Mouse (Mus musculus): ENCODE measurements around the gene Hecw2. TPM values are rescaled to one million over a fixed set of nuclear protein-coding genes. Genes with fewer than 3 reads are reported as not detected.

Hecw2 gene
- polyA plus RNA-seq, 1 experiment, result 0.76 TPM

DNA sequence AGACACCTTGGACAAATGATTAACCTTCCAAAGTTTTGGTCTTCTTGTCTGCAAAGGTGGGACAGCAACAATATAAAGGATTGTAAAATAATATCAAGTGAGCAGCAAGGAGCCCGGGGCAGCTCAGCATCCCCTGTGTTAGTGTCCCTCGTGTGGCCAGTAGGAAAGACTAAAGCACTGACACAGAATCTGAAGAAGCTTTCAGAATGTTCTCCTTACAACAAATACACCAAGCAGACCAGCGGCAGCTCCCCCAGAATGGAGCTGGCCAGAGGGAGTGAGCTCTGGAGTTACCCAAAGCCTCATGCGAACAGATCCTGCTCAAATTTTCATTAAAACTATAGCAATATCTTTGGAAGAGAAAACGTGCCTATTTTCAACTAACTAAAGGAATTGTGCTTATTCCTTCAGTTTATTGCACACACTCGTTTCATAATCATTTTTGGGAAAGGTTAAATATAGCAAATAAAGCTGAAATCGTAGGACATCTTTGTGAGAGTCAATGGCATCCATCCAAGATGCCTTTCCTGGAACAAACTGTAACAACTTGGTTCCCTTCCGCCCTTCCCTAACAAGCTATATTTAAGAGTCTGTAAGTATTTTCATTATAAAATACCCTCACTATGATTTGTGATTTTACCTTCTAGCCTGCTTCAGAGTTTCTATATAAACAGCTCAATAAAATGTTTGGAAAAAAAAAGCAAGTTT is 208.6 kb downstream of the Hecw2 start:
- no peak for DNase-seq (ENCODE audit: low spot score)

DNA sequence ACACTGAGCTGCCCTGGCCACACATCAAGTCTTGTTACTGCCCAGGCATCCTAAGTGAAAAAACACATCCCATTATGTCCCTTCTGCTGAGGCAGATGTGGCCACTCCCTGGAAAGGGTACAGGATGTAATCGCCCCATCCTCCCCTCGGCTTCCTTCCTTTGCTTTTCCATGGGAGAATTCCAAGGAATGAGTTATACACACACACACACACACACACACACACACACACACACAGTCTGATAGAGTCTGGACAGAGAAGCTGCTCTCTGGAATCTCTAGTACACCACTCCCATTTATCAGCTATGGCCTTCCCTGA is 216.5 kb downstream of the Hecw2 start:
- no peak for DNase-seq (ENCODE audit: low spot score)

DNA sequence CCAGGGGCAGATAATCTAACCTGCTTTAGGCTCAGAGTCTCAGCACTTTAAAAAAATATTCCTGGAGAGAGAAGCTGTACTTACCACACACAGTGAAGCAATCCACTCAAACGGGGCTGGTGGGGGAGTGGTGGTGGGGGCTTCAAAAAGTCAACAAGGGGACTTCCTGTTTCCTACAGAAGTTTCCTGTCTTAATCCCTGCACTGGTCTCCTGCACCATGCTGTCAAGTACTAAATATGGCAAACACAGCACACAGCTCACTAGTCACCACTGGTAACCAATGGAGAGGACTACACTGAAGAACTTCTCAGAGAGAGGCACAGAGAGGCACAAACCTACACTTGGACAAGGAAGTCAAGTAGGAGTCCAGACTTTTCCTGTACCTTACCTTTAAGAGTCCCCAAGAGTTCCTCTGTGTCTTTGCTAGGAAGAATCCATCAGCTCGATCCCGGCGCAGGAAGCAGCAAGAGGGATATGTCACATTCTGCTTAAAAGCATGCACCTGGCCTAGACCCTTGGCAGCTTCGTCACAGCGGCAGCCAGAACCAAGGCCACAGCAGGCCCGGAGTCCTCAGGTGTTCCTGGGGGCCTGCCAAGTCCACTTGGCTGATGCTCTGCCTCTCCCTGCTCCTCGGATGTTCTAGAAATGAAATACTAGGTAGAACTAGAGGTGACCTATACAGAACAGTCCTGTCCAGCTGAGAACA is 217.0 kb downstream of the Hecw2 start:
- DNase-seq (ENCODE audit: low spot score), result no peak

DNA sequence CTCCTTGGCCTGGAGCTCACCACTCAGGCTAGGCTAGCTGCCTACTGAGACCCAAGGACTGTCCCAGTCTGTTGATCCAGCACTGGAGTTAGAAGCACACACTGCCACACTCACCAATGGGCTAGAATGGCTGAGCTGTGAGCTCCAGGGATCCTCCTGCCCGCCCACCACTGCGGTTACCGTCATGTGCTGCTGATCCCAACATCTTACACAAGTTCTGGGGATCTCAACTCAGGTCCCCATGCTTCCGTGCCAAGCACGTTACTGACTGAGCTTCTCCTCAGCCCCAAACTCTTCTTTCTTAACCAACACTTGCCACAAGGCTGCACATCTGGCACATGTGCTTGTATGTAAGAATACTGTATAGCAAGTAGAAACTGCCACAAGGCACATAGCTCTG is 218.2 kb downstream of the Hecw2 start:
- DNase-seq (ENCODE audit: low spot score), result no peak

DNA sequence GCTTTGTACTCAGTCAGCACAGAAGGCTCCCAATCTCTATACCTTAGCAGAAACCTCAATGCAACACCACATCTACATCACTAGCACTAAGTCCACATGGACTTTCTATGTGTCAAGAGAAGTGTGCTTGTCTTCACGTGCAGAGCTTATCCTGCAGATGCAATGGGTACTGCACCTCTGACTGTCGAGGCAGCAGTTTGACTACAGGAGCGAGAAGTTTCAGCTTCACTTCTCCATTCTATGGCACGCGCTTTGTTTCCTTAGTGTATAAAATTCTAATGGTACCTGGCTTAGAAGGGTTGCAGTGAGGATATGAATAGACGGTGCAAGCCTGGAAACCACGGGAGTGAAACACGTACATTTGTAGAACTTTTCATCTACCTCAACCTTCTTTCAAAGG is 218.9 kb downstream of the Hecw2 start:
- no peak for DNase-seq (ENCODE audit: low spot score)

DNA sequence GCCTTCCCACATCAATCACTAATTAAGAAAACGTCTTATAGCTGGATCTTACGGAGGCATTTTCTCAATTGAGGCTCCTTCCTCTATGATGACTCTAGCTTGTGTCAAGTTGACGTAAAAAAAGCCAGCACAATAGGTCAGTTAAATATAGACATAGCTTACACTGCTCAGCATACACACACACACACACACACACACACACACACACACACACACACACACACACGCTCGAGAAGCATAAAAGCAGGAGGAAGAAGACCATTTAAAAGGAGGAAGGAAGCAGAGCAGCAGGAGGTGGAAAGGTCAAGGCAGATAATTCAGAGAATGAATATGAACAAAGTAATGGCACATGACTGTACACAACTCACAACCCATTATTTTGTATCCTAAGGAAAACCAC is 220.0 kb downstream of the Hecw2 start:
- no peak for DNase-seq (ENCODE audit: low spot score)

DNA sequence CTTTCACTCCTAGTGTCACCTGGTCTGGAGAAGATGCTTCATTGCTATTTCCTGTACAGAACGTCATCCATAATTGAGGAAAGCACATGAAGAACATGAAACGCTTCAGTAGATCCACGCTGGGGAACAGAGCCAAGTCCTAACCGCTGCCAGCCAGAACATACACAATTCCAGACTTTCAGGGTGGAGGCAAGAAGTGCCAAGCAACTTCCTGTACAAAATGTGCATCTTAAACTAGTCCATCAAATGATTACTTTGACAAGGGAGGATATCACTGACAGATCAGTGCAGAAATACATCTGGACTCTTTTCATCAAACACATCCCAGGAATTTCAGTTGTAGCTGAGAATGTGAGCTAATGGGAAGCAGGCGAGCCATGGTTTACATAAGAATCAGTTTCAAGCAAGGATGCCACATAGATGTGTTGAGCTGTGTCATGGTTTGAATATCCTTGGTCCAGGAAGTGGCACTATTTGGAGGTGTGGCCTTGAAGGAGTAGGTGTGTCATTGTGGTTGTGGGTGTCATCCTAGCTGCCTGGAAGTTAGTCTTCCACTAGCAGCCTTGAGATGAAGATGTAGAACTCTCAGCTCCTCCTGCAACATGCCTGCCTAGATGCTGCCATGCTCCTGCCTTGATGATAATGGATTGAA is 224.5 kb downstream of the Hecw2 start:
- DNase-seq (ENCODE audit: low spot score), result no peak

DNA sequence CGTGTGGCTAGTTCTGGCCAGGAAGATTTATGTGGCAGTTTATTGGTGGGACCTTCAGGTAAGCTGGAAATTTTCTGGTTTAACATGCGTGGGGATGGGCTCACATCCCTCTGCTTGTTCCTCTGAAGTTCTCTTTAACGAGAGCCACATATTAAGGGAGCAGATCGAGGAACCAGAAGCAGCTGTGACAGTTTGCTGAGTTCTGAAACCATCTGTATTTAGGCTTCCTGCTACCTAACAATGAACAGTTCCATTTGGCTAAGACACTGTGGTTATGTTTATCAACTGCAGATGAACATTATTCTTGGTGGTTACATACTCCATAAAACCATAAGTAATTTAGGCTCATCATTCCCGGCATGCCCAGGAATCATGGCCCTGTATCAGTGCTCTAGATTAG is 242.6 kb downstream of the Hecw2 start:
- no peak for DNase-seq (ENCODE audit: low spot score)

DNA sequence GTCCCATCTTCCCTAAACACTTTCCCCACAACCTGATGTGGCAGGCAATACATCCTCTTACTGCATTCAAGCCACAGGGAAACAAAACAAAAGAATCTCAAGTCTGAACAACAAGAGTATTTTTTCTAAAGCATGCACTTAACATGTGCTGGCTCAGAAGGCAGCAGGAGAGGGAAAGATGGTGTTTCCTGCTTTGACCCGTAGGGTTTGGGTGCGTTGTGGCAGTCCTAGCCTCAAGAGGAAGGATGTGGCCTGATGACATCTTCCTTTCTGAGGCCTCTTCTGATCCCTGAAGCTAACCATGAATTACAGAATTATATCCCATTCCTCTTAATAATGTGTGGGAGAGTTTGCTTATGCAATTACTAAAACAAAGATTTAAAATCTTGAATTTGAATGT is 249.2 kb downstream of the Hecw2 start:
- no peak for DNase-seq (ENCODE audit: low spot score)

DNA sequence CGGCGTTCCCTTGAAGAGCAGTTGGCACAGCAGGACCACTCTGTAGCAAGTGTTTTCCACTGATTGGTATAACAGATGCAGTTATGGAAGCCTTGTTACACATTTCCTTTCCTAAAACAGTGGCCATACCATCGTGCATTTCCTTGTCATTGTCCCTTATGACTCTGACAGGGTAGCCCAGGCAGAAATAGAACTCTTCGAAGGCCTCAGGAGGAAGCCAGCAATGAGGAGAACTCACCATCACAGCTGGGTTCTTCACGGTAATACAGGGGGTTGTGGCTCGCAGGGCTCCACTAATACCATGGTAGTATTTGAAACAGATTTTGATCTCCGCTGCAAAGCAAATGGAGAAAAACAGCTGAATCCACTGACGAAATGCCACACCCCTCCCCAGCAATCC is 252.5 kb downstream of the Hecw2 start:
- no peak for DNase-seq (ENCODE audit: low spot score)

DNA sequence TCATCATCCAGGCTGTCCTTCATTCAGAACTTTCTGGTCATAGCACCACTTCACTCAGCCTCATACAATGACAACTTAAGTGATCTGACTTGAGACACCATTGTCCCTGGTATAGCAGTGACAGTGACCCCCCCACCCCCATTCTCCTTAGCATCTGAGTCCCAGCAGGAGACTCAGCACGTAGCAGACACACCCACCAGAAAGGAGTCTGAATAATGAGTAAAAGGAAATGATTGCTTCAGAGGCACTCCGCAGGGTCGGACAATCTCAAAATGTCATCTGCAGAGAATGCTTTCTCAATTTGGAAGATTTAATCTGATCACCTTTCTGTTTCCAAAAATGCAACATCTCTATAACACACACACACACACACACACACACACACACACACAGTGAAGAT is 253.4 kb downstream of the Hecw2 start:
- no peak for DNase-seq (ENCODE audit: low spot score)

DNA sequence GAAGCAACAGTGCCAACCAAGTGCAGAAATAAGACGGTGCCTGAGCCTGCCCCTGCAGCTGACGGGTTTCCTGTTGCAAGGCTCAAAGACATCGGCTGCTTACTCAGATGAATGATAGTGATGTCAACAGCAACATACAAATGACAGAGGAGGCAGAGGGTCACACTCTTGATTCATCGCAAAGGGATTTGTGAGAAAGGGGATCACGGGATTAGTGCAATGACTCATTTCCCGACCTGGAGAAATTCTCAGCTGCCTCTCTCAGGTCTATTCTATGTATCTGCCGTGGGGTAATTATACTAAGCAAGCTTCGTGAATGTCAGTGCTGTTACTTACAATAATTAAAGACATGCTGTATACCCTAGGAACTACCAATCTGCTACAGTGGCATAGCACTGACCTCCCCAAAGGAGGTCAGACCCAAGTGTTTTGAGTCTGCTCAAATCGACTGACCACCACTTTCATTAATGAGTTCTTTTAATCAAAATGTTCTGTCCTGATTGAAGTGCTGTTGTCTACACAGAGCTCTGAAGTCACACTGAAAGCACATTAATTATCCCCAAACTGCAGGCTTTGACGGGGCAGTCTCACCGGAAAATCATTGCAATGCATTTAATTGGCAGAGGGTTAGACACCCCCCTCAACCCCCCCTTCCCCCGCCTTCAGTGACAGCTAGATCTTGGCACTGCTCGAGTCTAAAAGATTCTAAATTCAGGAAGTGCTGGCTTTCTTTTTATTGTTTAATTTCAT is 254.5 kb downstream of the Hecw2 start:
- DNase-seq (ENCODE audit: low spot score), result no peak

DNA sequence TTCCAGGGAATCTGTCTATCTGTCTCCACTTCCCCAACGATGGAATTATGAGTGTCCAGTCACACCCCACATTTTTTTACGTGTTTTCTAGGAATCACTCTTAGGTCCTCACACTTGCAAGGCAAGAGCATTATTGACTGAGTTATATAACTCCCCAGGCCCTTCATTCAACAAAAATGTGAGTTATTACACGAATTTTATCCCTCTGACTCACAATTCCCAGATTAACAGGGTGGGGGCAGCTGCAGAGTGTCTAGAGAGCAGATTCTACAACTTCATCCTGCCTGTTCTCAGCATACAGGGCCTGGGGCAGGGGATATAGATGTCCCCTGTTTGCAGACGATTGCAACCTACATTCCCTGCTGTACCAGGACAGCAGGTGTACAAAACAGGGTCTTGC is 255.7 kb downstream of the Hecw2 start:
- DNase-seq (ENCODE audit: low spot score), result no peak

DNA sequence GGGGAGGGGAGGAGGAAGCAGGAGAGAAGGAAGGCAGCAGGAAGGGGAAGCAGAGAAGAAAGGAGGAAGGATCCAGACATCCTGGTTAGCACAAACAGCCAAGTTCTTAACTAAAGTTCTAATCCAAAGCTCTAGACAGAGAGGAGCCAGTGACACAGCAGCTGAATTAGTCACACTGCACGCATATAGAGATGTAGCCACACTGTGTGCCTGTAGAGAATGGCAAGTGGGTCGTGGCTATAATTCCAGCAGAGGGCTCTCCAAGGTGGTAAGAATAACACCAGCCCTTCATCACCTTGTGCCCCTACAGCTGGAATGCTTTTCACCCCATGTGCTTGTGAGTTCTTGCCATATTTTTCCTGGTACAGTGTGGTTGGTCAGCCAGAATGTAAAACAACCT is 261.7 kb downstream of the Hecw2 start:
- DNase-seq (ENCODE audit: low spot score), result no peak

DNA sequence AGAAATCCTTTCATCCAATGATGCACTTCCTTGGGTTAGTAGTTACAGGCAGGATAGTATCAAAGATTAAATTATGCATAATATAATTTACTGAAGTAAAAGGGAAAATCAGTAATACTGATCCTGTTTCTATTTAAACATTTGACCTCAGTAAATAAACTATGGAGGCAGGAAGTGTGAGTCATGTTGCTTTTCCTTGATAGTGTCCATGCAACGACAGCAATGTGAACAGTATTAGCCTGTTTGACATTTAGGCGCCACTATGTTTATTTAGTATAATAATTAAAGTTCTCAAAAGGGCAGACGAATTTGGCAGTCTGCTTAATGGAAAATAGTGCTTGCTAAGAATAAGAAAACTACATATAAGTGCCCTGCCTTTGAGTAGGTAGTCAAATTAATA is 263.7 kb downstream of the Hecw2 start:
- DNase-seq (ENCODE audit: low spot score), result no peak

DNA sequence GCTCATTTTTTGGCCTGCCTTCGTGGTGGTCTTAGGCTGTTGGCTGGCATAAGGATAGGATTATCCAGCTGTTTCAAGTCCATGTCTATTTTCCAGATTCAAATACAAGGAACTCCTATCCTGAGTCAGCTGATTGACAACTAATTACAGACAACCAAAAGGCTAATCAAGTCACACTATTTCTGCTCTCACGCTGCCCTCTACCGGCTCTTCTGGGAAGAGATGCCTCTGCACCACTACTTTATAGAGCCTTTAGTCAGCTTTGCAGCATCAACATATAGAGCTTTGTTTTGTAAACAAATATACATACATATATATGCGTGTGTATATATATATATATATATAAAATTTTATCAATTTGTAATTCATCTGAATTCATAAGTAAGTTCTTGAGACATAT is 267.4 kb downstream of the Hecw2 start:
- DNase-seq (ENCODE audit: low spot score), result no peak

DNA sequence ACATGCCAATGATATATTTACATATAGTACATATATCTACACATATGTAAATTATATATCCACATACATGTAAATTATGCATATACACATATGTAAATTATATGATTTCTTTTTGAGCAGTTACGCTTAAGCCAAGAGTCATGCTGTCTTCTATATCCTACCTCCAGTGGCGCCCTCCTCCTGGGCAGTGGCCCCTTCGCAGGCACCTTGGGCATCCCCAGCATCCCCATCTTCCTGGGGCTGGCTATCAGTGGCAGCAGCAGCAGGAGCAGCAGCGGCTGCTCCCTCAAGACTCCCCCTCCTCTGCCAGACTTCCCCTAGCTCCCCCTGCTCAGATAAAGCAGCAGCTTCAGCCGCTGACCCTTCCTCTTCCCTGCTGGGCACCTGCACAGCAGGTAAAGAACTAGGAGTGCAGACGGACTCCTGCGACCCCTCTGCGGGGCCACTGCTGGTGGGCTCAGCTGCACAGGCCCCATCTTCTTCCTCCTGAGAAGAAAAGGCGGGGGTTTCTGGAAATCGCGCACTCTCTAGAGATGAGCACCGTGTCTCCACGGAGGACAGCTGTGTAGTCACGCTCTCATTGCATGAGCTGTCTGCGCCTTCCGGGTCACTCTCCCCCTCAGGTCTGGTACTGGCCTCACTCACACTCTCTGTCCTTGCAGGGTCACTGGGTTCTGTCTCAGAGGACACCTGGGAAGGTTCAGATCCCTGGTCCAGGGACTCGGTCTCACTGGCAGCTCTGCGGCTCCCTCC is 269.6 kb downstream of the Hecw2 start:
- DNase-seq (ENCODE audit: low spot score), result no peak

DNA sequence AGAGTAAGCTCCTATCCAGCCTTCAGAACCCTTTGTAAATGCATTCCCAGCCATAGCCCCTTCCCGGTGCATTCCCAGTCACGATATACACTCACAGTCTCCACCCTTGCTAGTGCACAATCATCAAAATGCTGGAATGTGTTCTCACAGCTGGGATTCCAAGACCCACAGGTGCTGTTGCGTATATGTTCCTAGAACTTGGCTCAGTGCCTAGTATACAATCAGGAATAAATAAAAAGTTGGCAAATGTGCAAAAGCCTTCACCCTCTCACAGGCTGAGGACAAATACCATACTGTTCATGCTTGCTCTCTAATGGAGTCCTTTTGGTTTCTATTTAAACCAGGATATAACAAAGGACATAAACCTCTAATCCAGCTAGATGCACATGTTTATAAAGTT is 283.1 kb downstream of the Hecw2 start:
- DNase-seq (ENCODE audit: low spot score), result no peak

DNA sequence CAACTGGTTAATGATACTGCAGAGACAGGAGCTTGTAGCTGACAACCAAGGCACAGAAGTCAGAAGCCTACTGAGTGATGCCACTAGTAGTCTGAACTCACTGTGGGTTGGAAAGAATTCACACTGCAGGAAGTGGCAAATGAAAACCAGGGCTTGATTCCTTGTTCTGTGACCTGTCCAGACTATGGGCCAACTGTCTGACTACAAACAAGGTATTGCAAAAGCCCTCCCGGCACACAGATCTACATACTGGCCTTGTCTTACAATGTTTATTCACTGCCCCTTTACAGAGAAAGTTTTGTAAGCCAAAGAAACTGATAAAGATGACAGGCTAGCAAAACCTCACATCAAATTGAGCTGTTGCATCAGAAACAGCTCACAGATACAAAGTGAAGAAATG is 284.7 kb downstream of the Hecw2 start:
- no peak for DNase-seq (ENCODE audit: low spot score)

DNA sequence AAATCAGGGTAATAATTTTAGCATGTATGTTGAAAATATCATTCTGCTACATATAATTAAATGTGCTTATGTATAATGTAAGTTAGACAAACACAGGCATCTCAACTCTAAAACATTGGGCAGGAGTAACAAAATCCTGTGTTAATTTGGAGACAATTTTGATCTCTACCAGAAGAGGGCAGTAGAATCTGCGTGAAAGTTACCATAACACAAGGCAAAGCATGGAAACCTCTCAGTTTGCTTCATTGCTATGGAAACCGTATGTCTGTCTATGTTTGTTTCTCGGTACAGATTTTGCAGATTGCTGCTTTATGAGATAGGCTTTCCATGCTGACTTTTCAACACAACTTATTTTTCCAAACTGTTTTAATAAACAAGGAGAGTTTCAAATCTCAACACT is 285.9 kb downstream of the Hecw2 start:
- no peak for DNase-seq (ENCODE audit: low spot score)

DNA sequence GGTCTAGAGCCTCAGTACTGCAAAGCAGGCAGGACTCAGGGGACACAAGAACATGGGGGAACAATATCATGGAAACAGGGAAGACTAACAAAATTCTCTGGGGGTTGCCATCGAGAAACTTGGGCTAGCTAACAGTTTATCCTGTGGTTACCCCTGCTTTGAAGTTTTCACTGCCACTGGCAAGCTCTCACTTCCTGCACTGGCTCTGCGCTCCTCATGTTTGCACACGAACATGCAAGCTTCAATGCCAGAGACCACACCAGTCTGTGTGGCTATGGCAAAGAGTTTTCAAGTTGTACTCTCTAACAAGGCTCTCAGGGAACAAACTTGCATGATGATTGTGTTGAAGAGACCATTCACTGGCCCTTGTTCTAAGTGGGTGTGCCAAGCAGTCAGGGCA is 288.8 kb downstream of the Hecw2 start:
- no peak for DNase-seq (ENCODE audit: low spot score)

DNA sequence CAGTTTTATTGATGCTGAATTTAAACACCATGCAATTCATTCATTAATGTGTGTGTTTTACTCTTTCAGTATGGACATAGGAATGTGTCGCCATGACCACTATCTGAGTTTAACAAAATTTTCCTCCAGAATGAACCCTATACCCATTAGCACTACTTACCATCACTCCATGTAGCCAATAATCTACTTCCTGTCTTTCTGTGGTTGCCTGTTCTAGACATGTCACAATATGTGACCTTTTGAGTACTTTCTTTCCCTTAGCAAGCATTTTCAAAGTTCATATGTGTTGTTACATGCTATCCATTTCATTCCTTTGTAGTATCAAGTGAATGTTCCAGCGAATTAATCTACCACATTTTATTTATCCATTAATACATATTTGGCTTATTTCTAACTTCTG is 294.6 kb downstream of the Hecw2 start:
- no peak for DNase-seq (ENCODE audit: low spot score)

Data from urinary bladder, adult 2 months (tissue).